Mouse (Mus musculus): ENCODE measurements around the gene Atg4d. TPM values are rescaled to one million over a fixed set of nuclear protein-coding genes. Genes with fewer than 3 reads are reported as not detected.

Gene Atg4d
- polyA plus RNA-seq, 1 experiment from 2014 or later: 45.3 TPM

Other genes starting within 250 kb of the Atg4d start
- gene Icam1, start 249.3 kb upstream of the Atg4d start, polyA plus RNA-seq (2014; fragmentation: Nextera tagmentation; extraction: Ambion mirVana): 4.3 and 4.5 TPM in 2 replicates
- gene Icam4, start 235.9 kb upstream of the Atg4d start, polyA plus RNA-seq (2014; fragmentation: Nextera tagmentation; extraction: Ambion mirVana): 5.4 and 5.7 TPM in 2 replicates
- gene Icam5, start 233.2 kb upstream of the Atg4d start, polyA plus RNA-seq (2014; fragmentation: Nextera tagmentation; extraction: Ambion mirVana): 0.24 TPM in 1 of 2 replicates, not detected in the other
- 0.45 and 2.7 TPM in 2 replicates for gene Zglp1, start 198.2 kb upstream of the Atg4d start, polyA plus RNA-seq (2014; fragmentation: Nextera tagmentation; extraction: Ambion mirVana)
- 0.40 and 1.0 TPM in 2 replicates for gene Gm49373, start 192.2 kb upstream of the Atg4d start, polyA plus RNA-seq (2014; fragmentation: Nextera tagmentation; extraction: Ambion mirVana)
- 46.1 and 53.2 TPM in 2 replicates for gene Fdx1l, start 191.7 kb upstream of the Atg4d start, polyA plus RNA-seq (2014; fragmentation: Nextera tagmentation; extraction: Ambion mirVana)
- 2.0 and 2.3 TPM in 2 replicates for gene Gm38431, start 173.3 kb upstream of the Atg4d start, polyA plus RNA-seq (2014; fragmentation: Nextera tagmentation; extraction: Ambion mirVana)
- 60.2 and 60.7 TPM in 2 replicates for gene Raver1, start 173.3 kb upstream of the Atg4d start, polyA plus RNA-seq (2014; fragmentation: Nextera tagmentation; extraction: Ambion mirVana)
- gene Tyk2, start 134.1 kb upstream of the Atg4d start, polyA plus RNA-seq (2014; fragmentation: Nextera tagmentation; extraction: Ambion mirVana): 6.9 and 8.0 TPM in 2 replicates
- 306 and 307 TPM in 2 replicates for gene Cdc37, start 115.3 kb upstream of the Atg4d start, polyA plus RNA-seq (2014; fragmentation: Nextera tagmentation; extraction: Ambion mirVana)
- gene Pde4a, start 99.6 kb upstream of the Atg4d start, polyA plus RNA-seq (2014; fragmentation: Nextera tagmentation; extraction: Ambion mirVana): 5.2 and 5.7 TPM in 2 replicates
- 23.6 and 23.7 TPM in 2 replicates for gene Keap1, start 25.9 kb upstream of the Atg4d start, polyA plus RNA-seq (2014; fragmentation: Nextera tagmentation; extraction: Ambion mirVana)
- gene S1pr5, start 16.9 kb upstream of the Atg4d start, polyA plus RNA-seq (2014; fragmentation: Nextera tagmentation; extraction: Ambion mirVana): 0.59 and 0.73 TPM in 2 replicates
- gene Kri1, start 22.7 kb downstream of the Atg4d start, polyA plus RNA-seq (2014; fragmentation: Nextera tagmentation; extraction: Ambion mirVana): 13.5 and 15.9 TPM in 2 replicates
- 80.3 and 83.2 TPM in 2 replicates for gene Cdkn2d, start 26.1 kb downstream of the Atg4d start, polyA plus RNA-seq (2014; fragmentation: Nextera tagmentation; extraction: Ambion mirVana)
- 3.4 and 5.0 TPM in 2 replicates for gene Ap1m2, start 47.0 kb downstream of the Atg4d start, polyA plus RNA-seq (2014; fragmentation: Nextera tagmentation; extraction: Ambion mirVana)
- gene Slc44a2, start 55.4 kb downstream of the Atg4d start, polyA plus RNA-seq (2014; fragmentation: Nextera tagmentation; extraction: Ambion mirVana): 60.4 and 66.4 TPM in 2 replicates
- 232 and 254 TPM in 2 replicates for gene Ilf3, start 102.6 kb downstream of the Atg4d start, polyA plus RNA-seq (2014; fragmentation: Nextera tagmentation; extraction: Ambion mirVana)
- 47.5 and 48.9 TPM in 2 replicates for gene Qtrt1, start 146.5 kb downstream of the Atg4d start, polyA plus RNA-seq (2014; fragmentation: Nextera tagmentation; extraction: Ambion mirVana)
- 59.2 and 64.8 TPM in 2 replicates for gene Dnm2, start 159.6 kb downstream of the Atg4d start, polyA plus RNA-seq (2014; fragmentation: Nextera tagmentation; extraction: Ambion mirVana)
- gene Tmed1, start 245.0 kb downstream of the Atg4d start, polyA plus RNA-seq (2014; fragmentation: Nextera tagmentation; extraction: Ambion mirVana): 59.1 and 66.0 TPM in 2 replicates